Mouse (Mus musculus): ENCODE results near the gene Enpp7.

DNA sequence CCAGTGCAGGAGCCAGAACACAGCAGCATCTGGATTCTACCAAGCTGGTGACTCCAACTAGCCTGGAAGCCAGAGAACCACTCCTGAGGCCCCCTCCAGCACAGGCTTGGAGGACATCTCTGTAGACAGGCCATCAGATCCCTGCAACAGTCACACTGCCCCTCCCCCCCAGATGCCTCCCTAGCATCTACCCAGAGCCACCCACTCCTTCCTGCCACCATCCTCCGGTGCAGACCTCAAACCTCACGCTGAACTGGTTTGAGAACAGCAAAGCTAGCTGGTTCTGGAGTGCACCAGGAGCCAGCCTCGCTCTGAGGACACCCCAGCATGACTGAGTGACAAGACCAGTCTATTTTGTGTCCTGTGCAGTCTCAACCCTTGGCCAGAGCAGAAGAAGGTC lies 4.8 kb downstream of the Enpp7 start:
- no peak for TF ChIP-seq CTCF (IDR thresholded peaks at IDR 0.05; ENCODE audit: low read depth)
- TF ChIP-seq EP300 (IDR thresholded peaks at IDR 0.05; ENCODE audit: low read depth), result no peak
